Mouse (Mus musculus) gastrocnemius, postnatal 36 days (tissue): ENCODE measurements around the gene Zbtb44. TPM values are rescaled to one million over a fixed set of nuclear protein-coding genes. Genes with fewer than 3 reads are reported as not detected.
A peak's percentile ranks its signal among the peaks of the same experiment; 100 is the strongest.

Source experiments
- DNase-seq, 2 experiments: peaks; one replicate each; pipeline ENCODE4 v3.0.0; 2022
- intact Hi-C: fragments of 180-260 bp; cut with DNase I; formaldehyde crosslinking; loops from one replicate; pipeline ENCODE4 v1.15.1; 2025
- long read RNA-seq, 2 experiments: library from polyadenylated mRNA; stranded (forward); transcript quantifications; one replicate each; pipeline ENCODE4 v2.0.0; 2021
- total RNA-seq, 2 experiments: library from RNA; stranded (reverse); gene quantifications; 2 replicates each; pipeline ENCODE4 v1.2.3; 2021

The Zbtb44 gene
- 10 to 100 TPM; 55.5 to 61.7 TPM for total RNA-seq
- long read RNA-seq, experiment 1, full-length matches to known transcripts, result 2 of 24 reads
- long read RNA-seq, experiment 1, partial matches to known transcripts, result 0 of 24 reads
- long read RNA-seq, experiment 1, other reads (novel, unspliced or antisense), result 22 of 24 reads
- long read RNA-seq, experiment 2, partial matches to known transcripts, result 0 of 28 reads
- long read RNA-seq, experiment 2, other reads (novel, unspliced or antisense), result 28 of 28 reads

DNA sequence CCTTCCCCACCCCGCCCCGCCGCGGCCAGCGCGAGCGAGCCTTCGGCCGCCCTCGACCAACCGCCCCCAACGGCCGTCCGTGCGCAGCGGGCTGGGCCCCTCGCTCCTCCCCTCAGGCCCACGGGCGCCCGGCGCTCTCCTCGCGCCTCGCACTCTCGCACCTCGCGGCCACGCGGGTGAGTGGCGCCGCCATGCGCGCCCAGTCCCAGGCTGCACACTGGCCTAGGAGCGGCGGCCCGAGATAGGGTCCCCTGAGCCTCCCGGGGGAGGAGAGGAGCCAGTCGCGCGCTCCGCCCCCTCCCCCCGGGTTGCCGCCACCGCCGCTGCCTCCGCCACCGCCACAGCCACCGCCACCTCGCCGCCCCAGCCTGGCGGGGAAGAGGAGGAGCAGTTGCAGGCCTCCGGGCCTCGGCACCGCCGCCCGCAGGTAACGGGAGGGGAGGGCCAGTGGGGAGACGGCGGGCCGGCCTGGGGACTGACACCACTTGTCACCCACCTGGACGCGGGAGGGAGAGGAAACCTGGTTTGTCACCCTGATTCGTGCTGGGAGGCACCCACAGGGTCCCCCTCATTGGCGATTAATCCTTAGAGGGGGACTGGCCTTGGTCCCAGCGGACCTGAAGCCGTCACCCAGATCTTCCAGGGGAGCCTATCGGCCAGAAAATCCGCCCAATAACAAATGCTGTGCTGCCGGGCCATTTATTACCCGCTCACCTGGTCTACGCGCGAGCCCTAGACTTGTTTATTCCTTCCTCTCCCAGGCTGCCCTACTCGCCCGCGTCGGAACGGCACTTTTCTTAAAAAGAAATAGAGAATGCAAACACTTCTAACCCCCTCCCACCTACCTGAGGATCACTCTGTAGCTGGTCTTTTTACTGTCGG, at the start of gene Zbtb44:
Gene Zbtb44 (plus strand): TSS at position 113 of the 882 bp plus-strand sequence.
- intact Hi-C loops, result no loop called here
- peak; percentile 52 to 78 for DNase-seq

DNA sequence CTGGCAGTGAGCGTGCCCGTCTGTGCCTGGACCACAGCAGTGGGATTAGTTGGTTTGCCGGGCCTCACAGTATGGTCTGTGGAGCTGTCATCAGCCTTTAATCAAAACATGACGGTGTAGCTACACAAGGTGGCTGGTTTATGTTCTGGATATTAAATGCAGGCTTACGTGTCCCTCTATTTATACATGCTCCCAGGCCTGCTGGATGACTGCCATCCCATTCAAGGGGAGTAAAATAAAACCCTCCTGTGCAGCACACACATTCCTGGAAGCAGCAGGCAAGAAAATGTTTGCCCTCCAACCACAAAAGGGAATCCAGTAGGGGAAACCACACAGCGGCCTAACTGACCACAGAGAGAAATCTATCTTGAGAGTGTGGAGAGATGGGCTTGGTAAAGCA, 44.7 kb upstream of the Zbtb44 start:
- DNase-seq, result no peak
- intact Hi-C loops, result no loop called here

DNA sequence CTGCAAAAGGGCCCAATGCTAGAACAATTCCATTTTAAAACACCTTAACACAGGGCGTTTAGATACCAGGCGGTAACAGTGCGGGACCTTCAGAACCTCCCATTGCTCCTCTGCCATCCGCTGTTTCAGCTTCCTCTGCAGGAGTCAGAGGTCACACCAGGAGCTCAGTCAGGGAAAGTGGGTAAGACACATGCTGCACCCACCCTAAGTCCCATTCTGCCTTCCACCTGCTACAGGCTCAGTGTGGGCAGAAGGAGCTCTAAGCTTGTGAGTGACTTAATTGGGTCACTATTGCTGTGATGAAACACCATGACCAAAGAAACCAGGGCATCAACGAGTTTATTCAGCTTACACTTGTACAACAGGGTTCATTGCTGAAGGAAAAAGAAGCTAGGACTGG, 37.3 kb upstream of the Zbtb44 start:
- DNase-seq, result no peak
- intact Hi-C loops, result no loop called here

DNA sequence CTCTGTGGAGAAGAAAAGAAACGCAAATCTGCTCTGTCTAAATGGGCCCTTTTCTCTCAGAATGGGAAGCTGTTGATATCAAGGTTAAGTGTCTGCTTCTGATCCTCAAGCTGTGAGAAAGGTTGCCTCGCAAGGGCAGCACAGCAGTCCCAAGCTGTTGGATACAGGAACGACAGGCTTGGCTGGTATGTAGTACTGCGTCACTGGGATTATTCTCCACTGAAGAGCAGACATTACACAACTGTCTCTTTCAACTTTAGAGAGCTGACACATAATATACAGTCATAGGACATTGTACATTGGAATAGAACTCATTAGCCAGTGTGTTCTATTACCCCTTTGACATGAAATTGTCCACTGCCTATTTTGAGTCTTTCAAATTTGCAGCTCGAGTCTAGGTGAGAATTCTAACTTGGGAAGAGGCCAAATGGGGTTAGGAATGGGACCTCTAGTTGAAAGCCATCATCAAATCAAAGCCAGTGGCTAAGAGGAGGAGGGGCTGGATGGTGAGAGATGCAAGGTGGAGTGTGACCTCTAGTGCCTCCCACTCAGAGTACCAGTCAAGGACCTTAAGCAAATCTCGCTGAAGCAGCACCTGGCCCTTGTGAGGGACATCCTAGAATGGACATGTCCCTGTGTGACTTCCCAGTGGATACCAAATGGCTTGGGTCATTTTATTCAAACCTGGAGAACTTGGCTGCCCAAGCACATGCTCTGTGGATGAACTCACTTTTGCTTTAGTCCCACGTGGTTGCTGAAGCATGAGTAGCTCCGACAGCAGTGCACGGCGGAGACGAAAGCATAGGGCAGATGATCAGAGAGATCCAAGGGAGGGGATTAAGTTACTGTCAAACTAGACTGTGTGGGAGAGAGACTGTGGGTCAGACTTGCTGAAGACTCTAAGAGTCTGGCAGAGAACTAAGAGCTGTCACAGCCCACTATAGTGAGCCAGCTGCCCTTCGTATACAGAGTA, 33.6 kb upstream of the Zbtb44 start:
- intact Hi-C loops, result no loop called here

DNA sequence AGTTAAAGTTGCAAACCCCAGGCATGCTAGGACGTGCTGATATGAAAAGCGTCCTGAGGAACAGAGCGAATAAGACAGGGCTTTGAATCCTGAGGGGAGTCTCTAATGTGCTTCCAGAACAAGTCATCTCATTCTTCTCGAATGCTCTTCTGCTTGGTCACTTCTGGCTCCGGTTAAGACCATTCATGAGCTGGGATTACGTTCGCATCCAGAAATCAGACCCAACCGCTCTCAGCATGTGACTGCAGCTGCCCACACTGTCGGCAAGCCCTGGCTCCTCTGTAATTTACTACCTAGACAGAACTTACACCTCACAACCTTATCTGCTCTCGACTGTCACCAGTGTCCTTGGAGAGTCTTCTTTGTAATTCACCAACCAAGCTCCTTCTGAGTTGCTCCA, 29.8 kb upstream of the Zbtb44 start:
- no peak for DNase-seq
- intact Hi-C loops, result no loop called here

More for the DNA sequence above, 33.6 kb upstream of the Zbtb44 start:
- DNase-seq, result peak; percentile 17 to 21

DNA sequence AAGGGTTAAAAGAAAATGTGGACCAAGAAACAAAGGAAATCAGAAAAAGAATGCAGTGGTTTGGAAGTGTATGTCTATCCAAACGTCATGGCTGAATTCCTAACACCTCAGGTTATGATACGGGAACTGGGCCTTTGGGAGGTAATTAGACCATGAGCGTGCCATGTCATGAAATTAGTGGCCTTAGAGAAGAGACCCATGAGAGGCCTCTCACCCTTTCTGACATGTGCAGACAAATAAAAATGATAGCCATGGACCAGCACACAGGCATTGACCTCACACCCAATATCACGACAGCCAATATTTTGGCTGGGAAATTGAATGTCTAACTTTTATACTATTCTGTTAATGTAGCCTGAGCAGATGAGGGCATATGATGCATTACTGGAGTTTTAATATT, 27.9 kb upstream of the Zbtb44 start:
- intact Hi-C loops, result no loop called here

DNA sequence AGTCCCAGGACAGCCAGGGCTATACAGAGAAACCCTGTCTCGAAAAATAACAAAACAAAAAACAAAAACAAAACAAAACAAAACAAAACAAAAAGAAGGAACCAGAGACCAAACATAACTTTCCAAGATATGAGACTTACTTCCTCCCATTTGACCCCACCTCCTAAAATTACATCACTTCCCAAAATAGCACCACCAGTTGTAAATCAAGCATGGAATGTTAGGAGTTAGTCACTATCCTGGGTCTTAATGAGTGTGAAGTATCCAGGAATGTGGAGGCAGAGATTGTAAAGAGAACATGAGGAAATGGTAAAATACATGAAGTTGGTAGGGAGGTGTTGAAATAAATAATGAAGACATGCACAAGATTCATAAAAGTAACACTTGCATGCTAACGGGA, 21.1 kb upstream of the Zbtb44 start:
- no peak for DNase-seq
- intact Hi-C loops, result no loop called here

More for the DNA sequence above, 27.9 kb upstream of the Zbtb44 start:
- DNase-seq, result no peak

DNA sequence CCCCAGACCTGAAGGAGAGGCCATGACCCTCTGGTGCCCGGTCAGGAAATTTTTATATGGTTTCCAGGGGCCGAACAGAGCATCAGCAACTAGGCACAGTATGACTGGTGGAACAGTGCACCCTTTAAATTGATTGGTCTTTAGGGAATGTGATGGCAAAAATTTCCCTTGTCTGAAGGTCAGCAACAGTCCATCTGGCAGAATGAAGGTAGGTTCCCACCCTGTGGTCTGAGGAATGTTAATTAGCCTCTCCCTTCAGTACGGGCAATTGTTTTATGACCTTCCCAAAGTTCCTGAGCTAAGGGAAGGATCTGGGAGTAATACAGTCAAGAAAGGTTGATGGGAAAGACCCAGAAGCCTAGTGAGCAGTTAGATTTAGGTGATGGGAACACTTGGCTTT, 20.4 kb upstream of the Zbtb44 start:
- DNase-seq, result no peak
- intact Hi-C loops, result no loop called here

DNA sequence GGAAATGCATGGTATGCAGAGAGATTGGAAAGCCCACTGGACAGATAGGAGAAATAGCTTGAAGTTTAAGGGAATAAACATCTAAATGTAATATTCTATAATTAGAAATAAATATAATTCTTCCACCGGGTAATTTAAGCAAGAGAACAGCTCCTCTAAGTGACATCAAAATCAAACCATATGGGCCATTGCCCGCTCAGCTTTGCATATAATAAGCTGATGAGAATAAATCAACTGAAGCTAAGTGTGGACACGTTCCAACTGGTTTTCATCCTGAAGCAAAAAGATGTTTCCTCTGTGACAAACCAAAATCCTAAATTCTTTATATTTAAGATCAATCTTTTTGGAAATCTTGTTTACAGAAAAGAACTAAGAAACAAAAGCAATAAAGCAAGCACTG, 19.7 kb upstream of the Zbtb44 start:
- DNase-seq, result no peak
- intact Hi-C loops, result no loop called here

DNA sequence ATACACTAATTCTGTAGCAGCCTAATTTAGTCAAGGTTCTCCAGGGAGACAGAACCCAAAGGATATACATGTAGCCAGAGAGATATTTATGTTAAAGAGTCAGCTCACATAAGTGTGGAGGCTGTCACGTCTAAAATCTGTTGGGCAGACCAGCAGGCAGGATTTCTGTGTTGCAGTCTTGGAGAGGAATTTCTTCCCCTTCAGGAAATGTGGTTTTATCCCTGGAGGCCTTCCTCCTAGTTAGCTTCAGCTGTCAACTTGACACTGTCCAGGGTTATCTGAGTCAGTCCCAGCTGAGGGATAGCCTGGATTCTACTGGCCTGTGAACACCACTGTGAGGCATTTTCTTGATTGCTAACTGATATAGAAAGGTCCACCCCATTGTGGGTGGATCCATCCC, 18.9 kb upstream of the Zbtb44 start:
- no peak for DNase-seq
- intact Hi-C loops, result no loop called here

DNA sequence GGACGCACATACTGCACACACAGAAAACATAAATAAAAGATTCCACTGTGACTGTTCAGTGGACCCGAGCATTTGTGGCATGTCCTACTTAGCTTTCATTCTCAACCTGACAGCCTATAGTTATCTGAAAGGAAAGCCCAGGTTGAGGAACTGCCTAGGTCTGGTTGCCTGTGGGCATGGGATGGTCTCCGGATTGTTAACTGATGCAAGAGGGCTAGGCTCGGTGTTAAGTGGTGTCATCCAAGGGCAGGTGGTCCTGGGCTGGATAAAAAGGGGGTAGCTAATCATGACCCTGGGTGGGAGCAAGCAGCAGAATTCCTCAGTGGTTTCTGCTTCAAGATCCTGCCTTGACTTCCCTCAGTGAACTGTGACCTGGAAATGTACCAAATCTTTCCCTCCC, 17.8 kb upstream of the Zbtb44 start:
- DNase-seq, result no peak
- intact Hi-C loops, result no loop called here

DNA sequence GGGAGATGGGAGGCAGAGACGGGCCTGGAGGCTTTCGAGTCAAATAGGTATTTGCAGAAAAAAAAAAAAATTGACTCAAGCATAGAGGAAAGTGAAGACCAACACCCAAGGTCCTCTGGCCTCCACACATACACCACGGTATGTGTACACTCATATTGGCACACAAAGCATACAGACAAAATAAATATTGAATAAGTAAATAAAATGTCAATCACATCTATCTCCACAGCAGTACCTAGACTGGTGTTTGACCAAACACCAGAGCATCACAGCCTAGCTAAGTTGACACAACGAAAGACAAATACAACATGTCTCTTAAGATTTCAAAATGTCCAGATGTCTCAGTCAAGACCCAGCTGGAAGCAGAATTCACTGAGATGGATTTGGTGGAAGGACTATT, 17.0 kb upstream of the Zbtb44 start:
- intact Hi-C loops, result no loop called here
- no peak for DNase-seq

DNA sequence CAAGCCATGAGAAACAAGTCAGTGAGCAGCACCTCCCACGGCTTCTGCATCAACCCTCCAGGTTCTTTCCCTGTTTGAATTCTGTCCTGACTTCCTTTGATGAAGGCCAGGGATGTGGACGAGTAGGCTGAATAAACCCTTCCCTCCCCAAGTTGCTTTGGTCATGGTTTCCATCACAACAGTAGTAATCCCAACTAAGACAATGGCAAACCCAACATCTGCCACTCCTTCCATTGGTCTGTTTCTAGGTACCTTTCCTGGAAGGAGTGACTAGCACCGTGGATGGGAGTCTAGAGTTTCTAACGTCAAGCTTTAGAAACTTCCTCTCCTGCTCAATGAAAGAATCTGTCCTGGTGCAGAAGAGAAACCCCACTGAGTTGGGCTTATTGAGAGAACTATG, 12.8 kb upstream of the Zbtb44 start:
- intact Hi-C loops, result no loop called here
- DNase-seq, result no peak

DNA sequence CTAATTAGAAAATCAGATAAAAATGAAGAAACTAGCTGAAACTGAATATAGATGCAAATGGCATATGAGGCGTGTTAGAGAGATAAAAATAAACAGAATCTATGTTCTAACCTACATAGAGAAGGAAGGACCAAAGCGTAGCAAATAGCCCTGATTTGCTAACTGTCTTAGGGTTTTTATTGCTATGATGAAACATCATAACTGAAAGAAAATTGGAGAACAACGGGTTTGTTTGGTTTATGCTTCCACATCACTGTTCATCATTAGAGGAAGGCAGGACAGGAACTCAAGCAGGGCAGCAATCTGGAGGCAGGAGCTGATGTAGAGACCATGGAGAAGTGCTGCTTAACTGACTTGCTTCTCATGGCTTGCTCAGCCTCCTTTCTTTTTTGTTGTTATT, 12.3 kb upstream of the Zbtb44 start:
- no peak for DNase-seq
- intact Hi-C loops, result no loop called here

DNA sequence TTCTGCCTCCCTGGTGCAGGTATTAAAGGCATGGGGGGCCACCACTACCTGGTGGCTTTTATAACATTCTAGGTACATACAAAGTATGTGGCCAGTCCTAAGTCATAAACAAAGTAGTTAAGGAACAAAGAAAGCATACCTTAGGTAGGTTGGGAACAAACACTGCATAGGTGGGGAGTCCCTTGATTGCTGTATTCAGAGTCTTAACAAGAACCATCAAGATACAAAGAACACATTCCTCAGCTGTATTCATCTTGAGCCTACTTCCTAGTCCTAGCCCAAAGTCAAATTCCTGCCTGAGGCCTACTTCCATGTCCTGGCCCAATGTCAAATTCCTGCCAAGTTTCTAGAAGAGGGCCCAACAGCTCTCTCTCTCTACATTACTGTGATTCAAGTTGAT, 11.7 kb upstream of the Zbtb44 start:
- DNase-seq, result no peak
- intact Hi-C loops, result no loop called here

DNA sequence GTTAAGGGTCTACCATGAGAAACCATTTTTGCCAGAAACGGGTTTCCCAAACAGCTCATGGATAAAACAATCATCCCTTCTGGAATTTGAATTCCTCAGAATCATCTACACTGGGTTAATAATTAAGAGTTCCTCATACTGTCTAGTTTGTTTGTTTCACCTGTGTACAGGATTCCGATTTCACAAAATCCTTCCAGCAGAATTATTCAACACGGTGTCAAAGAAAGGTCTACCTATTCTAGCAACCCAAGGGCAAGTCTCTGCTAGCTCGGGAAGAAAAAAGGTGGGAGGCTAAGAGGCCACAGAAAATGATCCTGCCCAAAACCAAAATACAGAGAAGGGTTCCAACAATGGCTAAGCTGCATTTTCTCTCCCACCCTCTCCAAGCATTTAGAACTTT, 2.2 kb upstream of the Zbtb44 start:
- DNase-seq, result no peak
- intact Hi-C loops, result no loop called here

DNA sequence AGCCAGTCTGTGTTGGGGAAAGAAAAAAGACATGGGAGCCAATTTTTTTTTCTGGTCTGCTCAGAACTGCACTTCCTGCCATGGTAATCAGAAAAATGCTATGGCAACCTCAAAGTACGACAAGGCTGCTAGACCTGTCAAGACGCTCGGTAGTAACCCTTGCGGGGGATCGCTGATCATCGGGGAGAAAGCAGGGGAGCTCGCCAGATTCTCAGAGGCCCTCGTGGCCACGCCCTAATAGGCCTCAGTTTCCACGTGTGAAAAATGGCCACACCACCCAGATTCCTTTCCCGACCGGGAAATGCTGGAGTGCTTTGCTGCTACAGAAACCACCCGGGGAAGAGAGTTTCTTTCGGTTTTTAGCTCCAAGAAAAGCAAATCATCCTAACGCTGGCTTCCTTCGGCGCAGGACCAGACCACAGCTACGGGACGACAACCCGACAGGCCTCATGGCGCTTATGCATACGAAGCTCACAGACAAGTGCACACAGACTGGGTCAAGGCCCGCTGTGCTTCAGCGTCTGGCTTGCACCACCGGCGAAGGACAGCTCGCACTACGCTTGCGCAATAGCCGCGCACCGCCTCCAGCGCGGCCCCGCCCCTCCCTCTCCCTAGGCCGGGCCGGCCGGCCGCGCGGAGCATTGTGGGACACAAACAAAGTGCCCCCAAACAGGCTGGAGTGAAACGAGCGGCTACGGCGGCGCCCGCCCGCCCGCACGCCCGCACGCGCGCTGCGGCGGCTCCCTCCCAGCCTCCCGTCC, 513 bp upstream of the Zbtb44 start:
- DNase-seq, result peak; percentile 95 to 96
- intact Hi-C loops, result no loop called here

DNA sequence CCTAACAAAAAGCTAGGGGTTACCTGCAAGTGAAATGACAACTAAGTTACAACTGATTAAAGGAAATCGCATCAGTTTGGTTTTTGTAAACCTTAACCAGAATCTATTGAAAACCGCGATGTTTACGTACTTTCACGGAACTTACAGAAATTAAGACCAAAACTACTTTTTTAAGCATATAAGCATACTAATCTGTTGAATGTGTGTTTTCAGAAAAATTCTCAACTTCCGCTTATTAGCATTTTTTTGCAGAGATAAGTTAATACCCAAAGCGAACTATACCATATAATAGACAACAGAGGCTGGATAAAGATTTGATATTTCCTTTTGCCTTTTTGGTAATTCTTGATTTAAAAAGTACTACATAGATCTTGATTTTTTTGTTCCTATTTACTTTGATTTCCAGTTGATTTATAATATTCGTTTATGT, 985 bp downstream of the Zbtb44 start:
- DNase-seq, result no peak
- intact Hi-C loops, result no loop called here

DNA sequence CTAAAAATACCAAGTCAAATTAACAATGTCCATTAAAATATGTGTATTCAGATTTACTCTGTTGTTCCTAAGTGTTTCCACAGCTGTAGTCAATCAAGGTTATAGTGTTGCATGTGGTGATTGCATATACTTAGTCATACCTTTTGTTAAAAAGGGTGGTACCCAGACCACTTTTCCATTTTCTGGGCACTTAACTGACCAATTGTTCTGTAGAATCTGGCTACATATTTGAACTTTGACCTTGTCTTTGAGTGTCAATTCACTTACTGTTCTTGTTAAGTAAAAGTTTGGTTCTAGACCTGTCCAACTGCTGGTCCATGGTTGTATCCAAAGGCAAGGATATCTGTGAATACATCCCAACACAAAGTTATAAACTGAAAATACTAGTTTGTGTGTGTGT, 2.1 kb downstream of the Zbtb44 start:
- intact Hi-C loops, result no loop called here
- DNase-seq, result no peak

DNA sequence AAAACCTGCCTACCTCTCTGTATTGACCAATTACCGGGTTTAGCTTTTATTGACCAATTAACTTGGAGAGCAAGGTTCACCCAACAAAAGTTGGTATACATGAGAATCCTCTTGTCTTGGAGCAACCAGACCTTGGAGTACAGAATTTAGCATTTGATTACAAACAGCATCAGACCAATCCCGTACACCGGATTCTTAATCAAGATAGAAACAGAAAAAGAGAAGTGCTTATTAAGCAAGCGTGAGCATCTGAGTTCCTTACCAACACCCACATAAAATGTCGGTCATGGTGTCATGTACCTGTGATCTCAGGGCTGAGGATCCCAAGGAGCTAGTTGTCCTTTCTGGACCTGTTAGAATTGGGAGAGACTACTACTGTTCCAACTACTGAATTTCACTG, 19.8 kb downstream of the Zbtb44 start:
- intact Hi-C loops, result no loop called here

More for the DNA sequence above, 19.8 kb downstream of the Zbtb44 start:
- DNase-seq, result no peak
